Mouse (Mus musculus) midbrain, embryonic 12.5 days (tissue): ENCODE data around the gene Tnfrsf19. TPM values are rescaled to one million over a fixed set of nuclear protein-coding genes. Genes with fewer than 3 reads are reported as not detected.

Experiments used
- ATAC-seq: fragments of 200-750 bp; cut with Nextera tagmentation; 2 replicates; pipeline ENCODE4 v1.8.0; 2017; ENCODE audit warnings: low read depth, moderate TSS enrichment, moderate library complexity; ENCODE audit not compliant: low FRiP score
- H3K27ac ChIP-seq: fragments of 300-500 bp; sonication (generic); replicated peaks from 2 replicates; pipeline ENCODE4 v1.5.1; 2016; ENCODE audit warnings: mild to moderate bottlenecking
- H3K27me3 ChIP-seq: fragments of 300-500 bp; sonication (generic); 2 replicates; pipeline ENCODE4 v1.6.1; 2016; ENCODE audit warnings: mild to moderate bottlenecking
- H3K36me3 ChIP-seq: fragments of 300-500 bp; sonication (generic); 2 replicates; pipeline ENCODE4 v1.6.1; 2016
- H3K4me1 ChIP-seq: fragments of 300-500 bp; sonication (generic); 2 replicates; pipeline ENCODE4 v1.6.1; 2016
- H3K4me2 ChIP-seq: fragments of 300-500 bp; sonication (generic); replicated peaks from 2 replicates; pipeline ENCODE4 v1.6.1; 2016; ENCODE audit warnings: mild to moderate bottlenecking, moderate library complexity
- H3K4me3 ChIP-seq: fragments of 300-500 bp; sonication (generic); 2 replicates; pipeline ENCODE4 v1.5.1; 2016; ENCODE audit warnings: mild to moderate bottlenecking
- H3K9ac ChIP-seq: fragments of 300-500 bp; sonication (generic); replicated peaks from 2 replicates; pipeline ENCODE4 v1.6.1; 2016; ENCODE audit warnings: mild to moderate bottlenecking, moderate library complexity
- H3K9me3 ChIP-seq: fragments of 300-500 bp; sonication (generic); 2 replicates; pipeline ENCODE4 v1.6.1; 2016; ENCODE audit warnings: mild to moderate bottlenecking
- WGBS: fragments of 180-500 bp; shearing (Covaris S2); methylation state at CpG from one replicate; pipeline ENCODE4 v1.1.7; 2016; 5-methylcytosine and 5-hydroxymethylcytosine counted together
- polyA plus RNA-seq: library from polyadenylated mRNA; unstranded; fragments of >200 nt; fragmentation: Nextera tagmentation; extraction: Ambion mirVana; gene quantifications from 2 replicates; pipeline ENCODE4 v1.2.1, GENCODE M21; 2016

Gene Tnfrsf19
- polyA plus RNA-seq, 1 experiment from 2014 or later, result 70.2 TPM

GRCm38 (mm10) chr14:60986926-60987325 is 59.4 kb downstream of the Tnfrsf19 start:
- Histone ChIP-seq H3K27me3 (no peaks in the 10 kb centered on the region), H3K27ac (no peak overlapping the region), H3K4me2 (no peak overlapping the region), H3K9ac (no peak overlapping the region), H3K4me1 (peaks cover 41% of the 10 kb centered on the region), H3K4me3 (no peak overlapping the region), H3K36me3 (0 out of 2 replicates have a peak, but pooled peaks cover 2% of the 10 kb centered on the region), H3K9me3 (no peaks in the 10 kb centered on the region)
- WGBS, result 51% methylated on average over 5 of the region's 5 CpGs
- no peak for ATAC-seq

GRCm38 (mm10) chr14:60985077-60985476 is 61.2 kb downstream of the Tnfrsf19 start:
- Histone ChIP-seq H3K4me2 (no peak overlapping the region), H3K9ac (no peak overlapping the region), H3K27me3 (no peaks in the 10 kb centered on the region), H3K27ac (no peak overlapping the region), H3K9me3 (no peaks in the 10 kb centered on the region), H3K36me3 (0 out of 2 replicates have a peak, but pooled peaks cover 2% of the 10 kb centered on the region), H3K4me1 (peaks cover 41% of the 10 kb centered on the region), H3K4me3 (no peak overlapping the region)
- WGBS, result 18% methylated on average over 4 of the region's 4 CpGs
- no peak for ATAC-seq

- Histone ChIP-seq H3K27ac (no peak overlapping the region), H3K4me3 (no peak overlapping the region), H3K4me1 (peaks cover 41% of the 10 kb centered on the region), H3K27me3 (no peaks in the 10 kb centered on the region), H3K9me3 (no peaks in the 10 kb centered on the region), H3K4me2 (no peak overlapping the region), H3K36me3 (0 out of 2 replicates have a peak, but pooled peaks cover 2% of the 10 kb centered on the region), H3K9ac (no peak overlapping the region)
- 71% methylated on average over 6 of the region's 6 CpGs for WGBS
- ATAC-seq, result no peak
Observed at GRCm38 (mm10) chr14:60984266-60984665, 62.0 kb downstream of the Tnfrsf19 start.

GRCm38 (mm10) chr14:60982126-60982525 is 64.2 kb downstream of the Tnfrsf19 start:
- no peak overlapping the region for H3K4me2 ChIP-seq
- H3K36me3 ChIP-seq, result 0 out of 2 replicates have a peak, but pooled peaks cover 2% of the 10 kb centered on the region
- peaks cover 22% of the 10 kb centered on the region for H3K4me1 ChIP-seq
- no peak overlapping the region for H3K27ac ChIP-seq
- H3K4me3 ChIP-seq, result no peak overlapping the region
- no peaks in the 10 kb centered on the region for H3K27me3 ChIP-seq
- ATAC-seq, result no peak
- no peak overlapping the region for H3K9ac ChIP-seq
- no peaks in the 10 kb centered on the region for H3K9me3 ChIP-seq

- Histone ChIP-seq H3K27me3 (no peaks in the 10 kb centered on the region), H3K4me1 (peaks cover 13% of the 10 kb centered on the region; the same call in 1 of the 2 replicates), H3K36me3 (0 out of 2 replicates have a peak, but pooled peaks cover 2% of the 10 kb centered on the region), H3K4me2 (no peak overlapping the region), H3K27ac (no peak overlapping the region), H3K9ac (no peak overlapping the region), H3K9me3 (no peaks in the 10 kb centered on the region), H3K4me3 (no peak overlapping the region)
- no peak for ATAC-seq
- 97% methylated on average over 5 of the region's 5 CpGs for WGBS
Observed at GRCm38 (mm10) chr14:60980244-60980887, 65.9 kb downstream of the Tnfrsf19 start.

- H3K9me3 ChIP-seq, result no peaks in the 10 kb centered on the region
- H3K27ac ChIP-seq, result no peak overlapping the region
- H3K4me2 ChIP-seq, result no peak overlapping the region
- no peaks in the 10 kb centered on the region for H3K4me1 ChIP-seq
- no peaks in the 10 kb centered on the region for H3K27me3 ChIP-seq
- H3K4me3 ChIP-seq, result no peak overlapping the region
- ATAC-seq, result no peak
- no peak overlapping the region for H3K9ac ChIP-seq
- 79% methylated on average over 6 of the region's 6 CpGs for WGBS
- peaks cover 16% of the 10 kb centered on the region for H3K36me3 ChIP-seq
Observed at GRCm38 (mm10) chr14:60978129-60978528, 68.2 kb downstream of the Tnfrsf19 start.

GRCm38 (mm10) chr14:60976231-60976630 is 70.1 kb downstream of the Tnfrsf19 start:
- Histone ChIP-seq H3K9ac (no peak overlapping the region), H3K4me2 (no peak overlapping the region), H3K27ac (no peak overlapping the region), H3K9me3 (no peaks in the 10 kb centered on the region), H3K27me3 (no peaks in the 10 kb centered on the region), H3K4me3 (no peak overlapping the region), H3K36me3 (peaks cover 32% of the 10 kb centered on the region), H3K4me1 (no peaks in the 10 kb centered on the region)
- no peak for ATAC-seq
- WGBS, result 85% methylated on average over 3 of the region's 3 CpGs

GRCm38 (mm10) chr14:60975736-60976135 is 70.6 kb downstream of the Tnfrsf19 start:
- no peak overlapping the region for H3K4me3 ChIP-seq
- no peaks in the 10 kb centered on the region for H3K27me3 ChIP-seq
- WGBS, result 81% methylated on average over 3 of the region's 3 CpGs
- no peak overlapping the region for H3K27ac ChIP-seq
- H3K36me3 ChIP-seq, result peaks cover 36% of the 10 kb centered on the region
- no peak overlapping the region for H3K9ac ChIP-seq
- H3K4me2 ChIP-seq, result no peak overlapping the region
- H3K4me1 ChIP-seq, result no peaks in the 10 kb centered on the region
- H3K9me3 ChIP-seq, result no peaks in the 10 kb centered on the region
- no peak for ATAC-seq

GRCm38 (mm10) chr14:60970961-60971360 is 75.3 kb downstream of the Tnfrsf19 start:
- H3K27ac ChIP-seq, result no peak overlapping the region
- peaks cover 49% of the 10 kb centered on the region for H3K36me3 ChIP-seq
- 92% methylated on average over 9 of the region's 9 CpGs for WGBS
- H3K4me3 ChIP-seq, result no peak overlapping the region
- no peak overlapping the region for H3K4me2 ChIP-seq
- ATAC-seq, result no peak
- no peak overlapping the region for H3K9ac ChIP-seq
- no peaks in the 10 kb centered on the region for H3K27me3 ChIP-seq
- no peaks in the 10 kb centered on the region for H3K4me1 ChIP-seq
- H3K9me3 ChIP-seq, result no peaks in the 10 kb centered on the region

GRCm38 (mm10) chr14:60966061-60966460 is 80.2 kb downstream of the Tnfrsf19 start:
- H3K4me2 ChIP-seq, result no peak overlapping the region
- ATAC-seq, result no peak
- WGBS, result 87% methylated on average over 4 of the region's 4 CpGs
- H3K9me3 ChIP-seq, result no peaks in the 10 kb centered on the region
- no peaks in the 10 kb centered on the region for H3K4me1 ChIP-seq
- H3K4me3 ChIP-seq, result no peak overlapping the region
- no peak overlapping the region for H3K9ac ChIP-seq
- H3K27ac ChIP-seq, result no peak overlapping the region
- no peaks in the 10 kb centered on the region for H3K27me3 ChIP-seq
- H3K36me3 ChIP-seq, result peaks cover 37% of the 10 kb centered on the region

GRCm38 (mm10) chr14:60964016-60964810 is 82.1 kb downstream of the Tnfrsf19 start:
- peaks cover 31% of the 10 kb centered on the region for H3K36me3 ChIP-seq

GRCm38 (mm10) chr14:60957611-60958157 is 88.6 kb downstream of the Tnfrsf19 start:
- Histone ChIP-seq H3K27ac (no peak overlapping the region), H3K36me3 (no peaks in the 10 kb centered on the region), H3K4me1 (no peaks in the 10 kb centered on the region), H3K4me3 (no peak overlapping the region), H3K9ac (no peak overlapping the region), H3K9me3 (no peaks in the 10 kb centered on the region), H3K27me3 (no peaks in the 10 kb centered on the region), H3K4me2 (no peak overlapping the region)
- ATAC-seq, result no peak

More at GRCm38 (mm10) chr14:60964016-60964810, 82.1 kb downstream of the Tnfrsf19 start:
- H3K27me3 ChIP-seq, result no peaks in the 10 kb centered on the region
- no peak for ATAC-seq
- H3K27ac ChIP-seq, result no peak overlapping the region
- WGBS, result 89% methylated on average over 7 of the region's 7 CpGs
- no peak overlapping the region for H3K9ac ChIP-seq
- H3K4me1 ChIP-seq, result no peaks in the 10 kb centered on the region
- no peaks in the 10 kb centered on the region for H3K9me3 ChIP-seq
- H3K4me2 ChIP-seq, result no peak overlapping the region
- no peak overlapping the region for H3K4me3 ChIP-seq
